Mouse (Mus musculus) brain, embryonic 14.5 days (tissue): Measurements from ENCODE around the gene Etv3.

Experiments used
- CTCF ChIP-seq: fragments of 200-500 bp; IDR thresholded peaks from 2 replicates; pipeline ENCODE4 v1.5.1; 2012; ENCODE audit warnings: inconsistent platforms, mild to moderate bottlenecking, moderate library complexity, borderline replicate concordance; ENCODE audit not compliant: insufficient read depth, insufficient read length; ENCODE audit errors: extremely low read depth
- POLR2A ChIP-seq: fragments of 200-500 bp; IDR thresholded peaks from 2 replicates; pipeline ENCODE4 v1.6.1; 2012; ENCODE audit warnings: mild to moderate bottlenecking, inconsistent platforms, borderline replicate concordance; ENCODE audit not compliant: poor library complexity, insufficient read depth, insufficient read length, severe bottlenecking; ENCODE audit errors: extremely low read depth

GRCm38 (mm10) chr3:87502771-87503170, 22.4 kb upstream of the Etv3 start:
- TF ChIP-seq CTCF (no peak), POLR2A (no peak)
